Mouse (Mus musculus) MEL-GATA-1-ER (cell line): ENCODE results near the gene Hist1h4k.
A peak's percentile ranks its signal among the peaks of the same experiment; 100 is the strongest.

ENCODE experiments used
- DNase-seq: peaks from one replicate; pipeline ENCODE4 v3.0.0-alpha.2; 2012; ENCODE audit warnings: low read depth; ENCODE audit errors: extremely low read depth

Gene Hist1h4k

DNA sequence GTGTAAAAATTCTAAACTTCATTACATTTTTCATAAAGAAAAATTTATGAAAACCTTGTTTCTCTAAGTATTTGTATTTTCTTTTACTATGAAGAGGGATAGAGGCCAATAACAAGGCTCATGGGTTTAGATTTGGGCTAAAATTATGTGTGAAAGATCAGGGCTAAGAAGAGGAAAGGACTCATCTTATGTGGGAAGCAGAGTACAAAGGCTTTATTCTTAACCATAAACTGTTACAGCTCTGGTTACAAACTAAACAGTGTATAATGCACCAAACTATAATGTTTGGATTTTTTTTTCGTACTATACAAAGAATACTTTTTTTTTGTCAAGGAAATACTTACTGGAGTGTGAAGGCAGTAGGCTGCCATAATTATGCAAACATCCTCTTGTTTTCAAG lies 5.4 kb upstream of the Hist1h4k start:
- DNase-seq, result no peak

GRCm38 (mm10) chr13:21754294-21755001 lies 4.1 kb upstream of the Hist1h4k start:
- peak; percentile 90 for DNase-seq

- peak; percentile 99 for DNase-seq
Measured at GRCm38 (mm10) chr13:21753524-21754285, 3.4 kb upstream of the Hist1h4k start, which contains the start of the genes Hist1h2ak and Hist1h2bn. Hist1h2ak (minus strand) TSS chr13:21753827. Hist1h2bn (plus strand) TSS chr13:21754123.

DNA sequence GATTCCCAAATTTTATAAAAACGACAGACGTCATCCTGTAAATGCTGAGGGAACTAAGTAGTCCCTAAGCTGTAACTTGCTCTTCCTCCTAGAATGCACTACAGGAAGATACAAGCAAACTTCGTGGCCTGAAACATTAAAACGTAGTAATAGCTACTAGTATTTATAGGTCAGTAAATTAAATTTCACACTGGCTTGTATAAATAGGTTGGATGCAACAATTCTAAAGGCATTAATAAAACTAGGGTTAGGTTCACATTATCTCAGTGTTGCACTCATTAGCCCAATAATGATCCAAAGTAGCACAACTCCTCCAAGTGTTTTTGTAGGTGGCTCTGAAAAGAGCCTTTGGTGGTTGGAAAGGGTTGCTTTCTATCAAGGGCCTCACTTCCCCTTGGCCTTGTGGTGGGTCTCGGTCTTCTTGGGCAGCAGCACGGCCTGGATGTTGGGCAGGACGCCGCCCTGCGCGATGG lies 2.8 kb upstream of the Hist1h4k start:
- peak; percentile 70 for DNase-seq

DNA sequence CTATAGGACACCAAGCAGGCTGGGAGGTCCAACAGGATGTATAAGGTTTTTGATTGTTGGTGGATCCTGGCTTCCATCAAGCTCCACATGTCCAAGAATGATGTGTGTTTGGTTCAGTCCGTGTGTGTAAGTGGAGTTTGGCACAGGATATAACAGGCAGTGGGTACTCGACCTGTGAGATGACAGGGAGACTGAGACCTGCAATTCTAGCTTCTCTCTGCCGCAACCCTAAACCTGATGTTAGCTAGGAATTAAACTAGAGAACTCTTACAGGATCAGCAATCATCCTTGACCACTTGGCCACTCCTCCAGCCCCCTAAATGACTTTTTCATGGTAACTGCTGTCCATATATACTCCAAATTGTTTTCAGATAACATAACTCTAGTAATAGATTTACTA lies 2.1 kb upstream of the Hist1h4k start:
- peak; percentile 49 for DNase-seq

DNA sequence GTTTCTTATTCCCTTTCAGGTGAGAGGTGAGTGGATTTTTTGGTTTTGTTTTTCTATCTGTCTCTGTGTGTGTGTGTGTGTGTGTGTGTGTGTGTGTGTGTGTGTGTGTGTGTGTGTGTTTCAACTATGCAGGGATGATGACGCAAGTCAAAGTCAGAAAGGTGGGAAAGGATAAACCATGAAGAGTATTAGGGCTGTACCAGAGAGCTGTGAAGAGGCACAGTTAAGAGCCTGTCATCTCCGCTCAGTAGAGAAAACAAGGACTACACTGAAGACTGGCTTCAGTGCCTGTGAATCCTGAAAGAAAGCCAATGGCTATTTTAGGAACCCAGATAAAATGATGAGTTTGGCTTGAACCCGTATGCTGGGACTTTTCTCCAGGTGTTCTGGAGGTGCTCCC lies 1.5 kb upstream of the Hist1h4k start:
- DNase-seq, result peak; percentile 53

DNA sequence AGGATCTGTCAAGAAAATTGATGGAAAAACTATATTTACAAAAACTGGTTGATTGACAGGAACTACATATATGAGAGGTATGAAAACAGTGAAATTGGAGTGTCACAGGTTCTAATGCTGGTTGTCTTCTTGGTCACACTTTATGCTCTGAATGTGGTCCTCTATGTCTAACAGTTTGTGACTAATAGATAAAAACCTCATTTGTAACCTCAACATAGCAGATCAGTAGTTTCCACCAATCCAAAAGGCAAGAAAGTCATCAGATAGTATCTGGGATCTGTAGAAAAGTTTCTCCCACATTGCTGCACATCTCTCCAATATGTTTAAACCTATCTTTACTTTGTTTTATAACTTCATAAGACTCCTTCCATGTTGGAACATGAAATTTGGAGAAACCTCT lies 1.1 kb upstream of the Hist1h4k start:
- DNase-seq, result peak; percentile 50

DNA sequence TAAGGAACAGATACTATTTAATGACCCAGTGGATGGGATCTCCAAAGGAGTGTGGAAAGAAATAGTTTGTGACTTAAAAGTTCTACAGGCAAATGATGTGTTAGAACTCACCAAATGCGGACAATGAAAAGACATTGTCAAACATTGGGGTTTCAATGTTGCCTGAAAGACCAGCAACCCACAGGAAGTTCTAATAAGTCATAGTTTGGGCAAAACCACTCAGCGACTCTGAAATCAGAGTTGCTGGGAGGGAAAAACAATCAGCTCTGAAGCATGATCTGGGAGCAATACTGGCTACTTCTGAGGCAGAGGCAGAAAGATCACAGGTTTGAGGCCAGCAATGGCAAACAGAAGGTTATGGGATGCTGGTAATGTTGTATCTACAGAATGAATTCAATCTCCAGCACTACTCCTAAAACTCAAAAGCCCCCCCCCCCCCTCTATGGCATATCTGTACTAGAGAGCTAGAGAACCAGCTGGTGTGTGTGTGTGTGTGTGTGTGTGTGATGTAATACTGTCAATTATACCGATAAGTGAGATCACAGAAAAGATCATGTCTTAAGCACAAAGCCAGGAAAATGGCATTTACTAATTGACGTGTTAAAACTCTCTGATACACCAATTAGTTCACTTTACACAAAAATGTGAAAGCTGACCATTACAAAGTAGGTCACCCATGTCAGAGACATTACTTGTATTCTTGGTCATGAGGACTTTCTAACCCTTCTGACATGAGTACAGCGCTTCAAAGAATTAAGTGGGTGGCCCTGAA lies 732 bp downstream of the Hist1h4k start:
- peak; percentile 68 for DNase-seq

- DNase-seq, result no peak
Measured at GRCm38 (mm10) chr13:21745006-21745405, 5.3 kb downstream of the Hist1h4k start.

- peak; percentile 93 for DNase-seq
Measured at GRCm38 (mm10) chr13:21734906-21735767, 15.2 kb downstream of the Hist1h4k start, which contains the start of gene Hist1h4j. Hist1h4j (plus strand) TSS chr13:21735064.

GRCm38 (mm10) chr13:21734010-21734905 lies 16.0 kb downstream of the Hist1h4k start:
- DNase-seq, result peak; percentile 90

DNA sequence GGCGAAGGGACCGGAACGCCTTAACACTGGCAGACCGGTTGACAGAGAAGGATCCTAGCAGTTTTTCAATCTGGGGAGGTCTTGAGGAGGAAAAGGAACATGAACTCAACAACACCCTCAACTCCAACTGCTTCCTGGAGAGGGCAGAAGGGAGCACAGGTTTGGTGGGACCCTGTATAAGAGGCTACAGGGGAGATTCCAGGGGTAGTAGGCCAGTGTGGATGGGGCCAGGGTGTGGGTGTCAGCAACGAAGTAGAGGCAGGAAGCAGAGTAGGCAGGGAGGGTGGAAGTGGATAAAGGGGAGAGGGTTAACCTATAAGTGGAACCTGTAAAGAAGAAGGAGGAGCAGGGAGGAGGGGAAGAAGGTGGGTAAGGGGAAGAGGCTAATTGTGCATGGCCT lies 16.8 kb downstream of the Hist1h4k start:
- no peak for DNase-seq

DNA sequence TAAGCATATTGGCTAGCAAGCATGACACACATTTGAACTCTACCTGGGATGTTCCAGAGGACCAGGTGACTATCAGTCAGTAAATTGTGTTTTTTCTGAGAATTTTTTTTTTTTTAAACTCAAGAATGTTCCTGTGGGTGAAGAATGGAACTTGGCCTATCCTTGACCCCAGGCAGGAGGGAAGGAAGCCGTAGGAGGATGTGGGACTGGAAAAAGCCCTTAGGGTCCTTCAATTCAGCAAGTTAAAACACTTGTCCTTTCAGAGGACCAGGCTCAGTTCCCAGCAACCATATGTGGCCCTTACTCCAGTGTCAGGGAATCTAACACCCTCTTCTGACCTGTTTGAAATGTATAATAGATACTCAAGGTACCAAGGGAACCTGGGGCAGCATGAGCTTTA lies 20.8 kb downstream of the Hist1h4k start:
- DNase-seq, result no peak

GRCm38 (mm10) chr13:21727948-21728572 lies 22.2 kb downstream of the Hist1h4k start:
- DNase-seq, result no peak

DNA sequence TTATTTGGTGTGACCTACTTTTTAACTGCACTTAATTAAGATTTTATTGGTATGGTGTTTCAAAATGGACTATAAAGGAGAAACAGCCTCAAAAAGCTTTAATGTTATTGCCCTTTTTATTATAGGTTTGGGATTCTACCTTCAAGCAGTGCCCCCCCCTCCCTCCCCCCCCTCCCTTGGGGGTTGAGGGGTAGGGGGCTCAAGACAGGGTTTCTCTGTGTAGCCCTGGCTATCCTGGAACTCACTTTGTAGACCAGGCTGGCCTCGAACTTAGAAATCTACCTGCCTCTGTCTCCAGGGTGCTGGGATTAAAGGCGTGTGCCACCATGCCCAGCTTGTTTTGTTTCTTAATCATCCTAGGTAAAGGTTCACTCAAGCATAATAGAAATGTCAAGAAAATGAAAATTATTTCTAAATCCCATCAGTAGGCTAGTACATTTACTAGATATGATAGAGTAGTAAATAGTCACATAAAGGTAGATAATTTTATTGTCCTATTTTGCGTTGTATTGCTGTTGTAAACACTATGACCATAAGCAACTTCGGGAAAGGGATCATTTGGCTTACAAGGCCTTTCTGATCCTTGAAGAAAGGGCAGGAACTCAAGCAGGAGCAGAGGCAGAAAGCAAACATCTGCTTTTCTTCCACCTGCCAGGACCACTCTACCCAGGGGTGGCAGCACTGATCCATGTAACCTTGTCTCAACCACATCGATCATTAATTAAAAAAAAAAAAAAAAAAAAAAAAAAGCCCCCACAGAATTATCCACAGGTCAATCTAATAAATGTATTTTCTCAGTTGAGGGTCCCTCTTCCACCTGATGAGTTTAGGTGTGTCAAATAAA lies 27.1 kb downstream of the Hist1h4k start:
- DNase-seq, result no peak

DNA sequence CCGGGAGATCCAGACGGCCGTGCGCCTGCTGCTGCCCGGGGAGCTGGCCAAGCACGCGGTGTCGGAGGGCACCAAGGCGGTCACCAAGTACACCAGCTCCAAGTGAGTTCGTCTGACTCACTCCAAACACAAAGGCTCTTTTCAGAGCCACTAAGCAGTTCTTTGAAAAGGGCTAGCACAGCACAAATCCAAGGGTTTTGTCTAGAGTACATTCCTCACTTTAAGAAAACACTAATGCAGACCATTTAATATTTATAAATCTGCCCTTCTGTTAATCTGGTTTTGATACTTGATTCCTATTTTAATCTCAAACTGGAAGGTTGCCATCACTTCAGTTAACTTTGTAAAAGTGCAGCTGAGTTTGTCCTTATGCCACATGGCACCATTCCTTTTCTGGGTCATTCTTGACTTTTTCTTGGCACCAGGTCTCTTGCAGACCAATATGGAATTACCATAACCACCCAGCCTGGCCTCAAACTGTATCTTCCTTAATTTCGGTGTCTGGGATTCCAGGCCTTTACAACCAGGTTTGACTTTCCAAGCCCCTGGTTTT lies 27.9 kb downstream of the Hist1h4k start:
- peak; percentile 56 for DNase-seq

DNA sequence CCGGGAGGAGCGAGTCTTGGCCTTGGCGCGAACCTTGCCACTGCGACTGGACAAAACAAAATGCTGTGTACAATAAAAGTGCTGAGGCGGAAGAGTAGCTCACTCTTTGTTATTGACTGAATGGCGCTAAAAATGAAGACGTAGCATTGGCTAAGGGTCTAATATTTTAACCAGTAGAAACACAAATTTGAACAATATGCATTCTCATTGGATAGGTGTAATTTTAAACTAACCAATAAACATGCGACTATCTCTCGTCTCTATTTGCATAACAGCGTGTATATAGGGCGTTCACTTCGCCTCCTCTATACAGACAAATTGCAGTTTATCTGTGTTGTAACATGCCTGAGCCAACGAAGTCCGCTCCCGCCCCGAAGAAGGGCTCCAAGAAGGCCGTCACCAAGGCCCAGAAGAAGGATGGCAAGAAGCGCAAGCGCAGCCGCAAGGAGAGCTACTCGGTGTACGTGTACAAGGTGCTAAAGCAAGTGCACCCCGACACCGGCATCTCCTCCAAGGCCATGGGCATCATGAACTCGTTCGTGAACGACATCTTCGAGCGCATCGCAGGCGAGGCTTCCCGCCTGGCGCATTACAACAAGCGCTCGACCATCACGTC lies 28.4 kb downstream of the Hist1h4k start, which contains the start of gene Hist1h2bm:
Gene Hist1h2bm, plus strand, starts transcription at position 288 of the 616 bp plus-strand sequence.
- peak; percentile 97 for DNase-seq
